Mouse (Mus musculus): ENCODE measurements around the gene G6pc3. TPM values are rescaled to one million over a fixed set of nuclear protein-coding genes. Genes with fewer than 3 reads are reported as not detected.
A peak's percentile ranks its signal among the peaks of the same experiment; 100 is the strongest.
"Not testable (repeated sequence)": the region's sequence is repeated elsewhere in the genome, so short reads cannot be mapped to it uniquely, and the experiment has no call there.

The G6pc3 gene
- polyA plus RNA-seq, 1 experiment: 97.1 TPM

DNA sequence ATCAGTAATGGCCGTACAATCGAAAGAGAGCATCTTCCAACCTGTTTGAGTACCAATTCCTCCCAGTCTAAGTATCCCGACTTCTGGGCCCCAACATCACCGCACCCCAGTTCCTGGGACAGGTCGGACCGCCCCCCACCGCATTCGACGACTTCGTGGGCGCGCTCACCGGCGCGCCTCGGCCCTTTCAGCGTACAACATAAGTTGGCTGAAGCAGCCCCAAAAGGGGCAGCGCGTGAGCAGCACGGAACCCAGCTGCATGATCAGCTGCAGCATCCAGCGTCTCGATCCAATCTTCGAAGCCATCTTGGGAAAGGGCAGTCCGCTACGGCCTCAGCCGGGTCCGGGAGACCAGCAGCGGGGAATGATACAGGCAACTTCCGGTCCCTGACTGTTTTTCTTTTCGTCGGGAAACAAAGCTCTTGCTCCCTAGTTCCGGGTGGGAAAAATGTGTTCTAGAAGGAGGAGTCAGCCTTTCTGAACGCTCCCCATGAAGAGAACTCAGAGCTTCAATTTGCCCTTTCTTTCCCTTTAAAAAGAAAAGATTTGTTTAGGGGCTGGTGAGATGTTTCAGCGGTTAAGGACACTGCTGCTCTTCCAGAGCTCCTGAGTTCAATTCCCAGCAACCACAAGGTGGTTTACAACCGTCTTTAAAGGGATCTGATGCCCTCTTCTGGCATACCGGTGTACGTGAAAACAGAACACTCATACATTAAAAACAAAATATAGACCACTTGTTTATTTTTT, 33.2 kb upstream of the G6pc3 start, which contains the start of gene Tmem101:
Gene Tmem101 (minus strand): TSS at position 366 of the 747 bp plus-strand sequence.
- Histone ChIP-seq H3K4me3 (ENCODE audit: insufficient read depth, low read length) (peak within 1 kb of the TSS; percentile 68), H3K4me1 (ENCODE audit: control insufficient read depth, insufficient read depth, low read length) (peaks cover 2% of the 10 kb centered on the region; the same call in 1 of the 2 replicates), H3K27ac (ENCODE audit: insufficient read depth, low read length) (no peak within 1 kb of the TSS)
- TF ChIP-seq POLR2A (IDR thresholded peaks at IDR 0.05; ENCODE audit: extremely low read depth, insufficient read depth, low read length) (peak; percentile 78; the same call in 1 of the 2 replicates), CTCF (IDR thresholded peaks at IDR 0.05; ENCODE audit: extremely low read depth, insufficient read depth, low read length) (no peak)

DNA sequence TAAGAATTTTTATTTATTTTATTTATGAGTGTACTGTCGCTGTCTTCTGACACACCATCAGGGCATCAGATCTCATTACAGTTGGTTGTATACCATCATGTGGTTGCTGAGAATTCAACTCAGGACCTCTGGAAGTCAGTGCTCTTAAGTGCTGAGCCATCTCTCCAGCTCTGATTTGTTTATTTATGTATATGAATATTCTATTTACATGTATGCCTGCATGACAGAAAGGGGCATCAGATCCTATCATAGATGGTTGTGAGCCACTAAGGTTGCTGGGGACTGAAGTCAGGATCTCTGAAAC, 32.7 kb upstream of the G6pc3 start:
- H3K27ac ChIP-seq (ENCODE audit: insufficient read depth, low read length): no peak overlapping the region
- H3K4me1 ChIP-seq (ENCODE audit: control insufficient read depth, insufficient read depth, low read length): peaks cover 2% of the 10 kb centered on the region; the same call in 1 of the 2 replicates
- no peak overlapping the region for H3K4me3 ChIP-seq (ENCODE audit: insufficient read depth, low read length)
- TF ChIP-seq POLR2A (IDR thresholded peaks at IDR 0.05; ENCODE audit: extremely low read depth, insufficient read depth, low read length) (no peak), CTCF (IDR thresholded peaks at IDR 0.05; ENCODE audit: extremely low read depth, insufficient read depth, low read length) (no peak)

DNA sequence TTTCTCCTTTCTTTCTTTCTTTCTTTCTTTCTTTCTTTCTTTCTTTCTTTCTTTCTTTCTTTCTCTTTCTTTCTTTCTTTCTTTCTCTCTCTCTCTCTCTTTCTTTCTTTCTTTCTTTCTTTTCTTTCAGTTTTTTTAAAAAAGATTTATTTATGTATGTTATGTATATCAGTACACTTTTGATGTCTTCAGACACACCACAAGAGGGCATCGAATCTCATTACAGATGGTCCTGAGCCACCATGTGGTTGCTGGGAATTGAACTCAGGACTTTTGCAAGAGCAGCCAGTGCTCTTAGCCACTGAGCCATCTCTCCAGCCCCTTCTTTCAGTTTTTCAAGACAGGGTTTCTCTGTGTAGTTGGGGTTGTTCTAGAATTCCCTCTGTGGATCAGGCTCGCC, 31.4 kb upstream of the G6pc3 start:
- H3K27ac ChIP-seq (ENCODE audit: insufficient read depth, low read length); H3K4me3 ChIP-seq (ENCODE audit: insufficient read depth, low read length); H3K4me1 ChIP-seq (ENCODE audit: control insufficient read depth, insufficient read depth, low read length): not testable (repeated sequence)

DNA sequence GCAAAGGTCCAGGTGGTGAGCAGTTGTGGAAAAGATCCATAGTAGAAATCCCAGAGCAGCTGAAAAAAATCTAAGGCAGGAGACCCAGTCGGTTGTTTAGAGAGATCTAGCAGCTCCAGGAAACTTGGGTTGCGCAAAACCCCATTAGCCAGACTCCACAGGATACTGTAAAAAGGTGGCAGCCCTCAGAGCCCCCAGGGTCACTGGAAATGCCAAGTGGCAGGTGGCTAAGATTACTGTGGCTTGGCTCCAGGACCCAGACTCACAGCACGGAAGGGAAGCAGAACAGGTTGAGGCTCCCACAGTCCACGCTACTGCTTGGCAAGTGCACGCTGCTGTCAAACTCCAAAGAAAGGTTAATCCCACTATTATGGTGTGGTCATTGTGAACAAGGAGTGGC, 29.6 kb upstream of the G6pc3 start:
- Histone ChIP-seq H3K4me3 (ENCODE audit: insufficient read depth, low read length) (no peak overlapping the region), H3K4me1 (ENCODE audit: control insufficient read depth, insufficient read depth, low read length) (peaks cover 2% of the 10 kb centered on the region; the same call in 1 of the 2 replicates), H3K27ac (ENCODE audit: insufficient read depth, low read length) (no peak overlapping the region)
- TF ChIP-seq POLR2A (IDR thresholded peaks at IDR 0.05; ENCODE audit: extremely low read depth, insufficient read depth, low read length): no peak
- TF ChIP-seq CTCF (IDR thresholded peaks at IDR 0.05; ENCODE audit: extremely low read depth, insufficient read depth, low read length): no peak

DNA sequence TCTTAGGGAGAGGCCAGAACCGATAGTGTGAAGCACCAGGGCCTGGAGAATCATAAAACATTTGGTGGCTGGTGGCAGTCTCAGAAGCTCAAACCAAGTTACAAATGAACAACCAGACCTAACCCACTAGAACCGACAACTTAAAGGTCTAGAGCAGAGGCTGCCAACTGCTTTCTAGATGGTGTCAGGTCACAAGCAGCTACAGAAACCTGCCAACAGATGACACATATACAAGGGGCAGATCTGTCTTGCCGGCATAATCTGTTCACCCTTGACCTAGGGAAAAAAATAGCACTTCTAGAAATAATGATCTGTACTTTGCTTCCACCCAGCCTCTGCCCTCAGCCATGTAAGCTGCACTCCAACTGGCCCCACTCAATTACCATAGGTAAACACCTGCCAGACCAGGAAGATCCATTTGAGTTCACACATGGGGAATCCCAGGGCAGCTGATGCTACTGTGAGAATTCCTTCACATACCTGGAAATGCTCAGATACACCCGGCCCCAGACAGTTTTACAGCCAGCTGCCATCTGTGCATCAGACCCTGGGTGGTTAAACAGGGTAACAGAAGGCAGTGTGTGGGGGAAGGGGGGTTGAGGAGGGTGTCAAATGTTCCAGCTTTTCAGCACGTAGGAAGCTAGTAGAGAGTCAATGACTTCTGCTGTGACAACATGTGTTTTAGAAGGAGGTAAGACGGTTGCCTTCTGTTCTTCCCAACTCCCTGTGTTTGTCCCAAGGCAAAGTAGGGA, 23.3 kb upstream of the G6pc3 start:
- TF ChIP-seq POLR2A (IDR thresholded peaks at IDR 0.05; ENCODE audit: extremely low read depth, insufficient read depth, low read length) (no peak), CTCF (IDR thresholded peaks at IDR 0.05; ENCODE audit: extremely low read depth, insufficient read depth, low read length) (no peak)
- no peak overlapping the region for H3K27ac ChIP-seq (ENCODE audit: insufficient read depth, low read length)

DNA sequence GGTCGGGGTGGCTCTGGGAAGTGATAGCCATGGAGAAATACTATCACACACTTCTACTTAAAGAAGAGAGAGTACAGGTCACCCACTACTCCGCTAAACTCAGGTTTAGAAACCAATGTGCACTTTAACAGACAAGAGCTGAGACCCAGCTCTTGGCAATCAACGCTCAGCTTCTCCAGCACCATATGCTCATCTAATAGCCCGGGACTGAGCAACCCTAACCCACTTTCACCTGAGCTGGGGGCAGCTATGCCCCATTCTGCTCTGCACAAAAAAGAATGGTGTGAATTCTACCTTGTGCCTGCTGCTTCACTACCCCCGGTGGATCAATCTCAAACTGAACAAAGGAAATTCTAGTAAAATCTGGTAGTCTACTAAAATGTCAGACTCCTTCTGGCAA, 21.9 kb upstream of the G6pc3 start:
- H3K4me1 ChIP-seq (ENCODE audit: control insufficient read depth, insufficient read depth, low read length): peaks cover 5% of the 10 kb centered on the region
- no peak overlapping the region for H3K27ac ChIP-seq (ENCODE audit: insufficient read depth, low read length)
- no peak overlapping the region for H3K4me3 ChIP-seq (ENCODE audit: insufficient read depth, low read length)
- no peak for TF ChIP-seq CTCF (IDR thresholded peaks at IDR 0.05; ENCODE audit: extremely low read depth, insufficient read depth, low read length)
- TF ChIP-seq POLR2A (IDR thresholded peaks at IDR 0.05; ENCODE audit: extremely low read depth, insufficient read depth, low read length): no peak

More for the DNA sequence above, 23.3 kb upstream of the G6pc3 start:
- Histone ChIP-seq H3K4me3 (ENCODE audit: insufficient read depth, low read length) (no peak overlapping the region), H3K4me1 (ENCODE audit: control insufficient read depth, insufficient read depth, low read length) (peaks cover 5% of the 10 kb centered on the region)

DNA sequence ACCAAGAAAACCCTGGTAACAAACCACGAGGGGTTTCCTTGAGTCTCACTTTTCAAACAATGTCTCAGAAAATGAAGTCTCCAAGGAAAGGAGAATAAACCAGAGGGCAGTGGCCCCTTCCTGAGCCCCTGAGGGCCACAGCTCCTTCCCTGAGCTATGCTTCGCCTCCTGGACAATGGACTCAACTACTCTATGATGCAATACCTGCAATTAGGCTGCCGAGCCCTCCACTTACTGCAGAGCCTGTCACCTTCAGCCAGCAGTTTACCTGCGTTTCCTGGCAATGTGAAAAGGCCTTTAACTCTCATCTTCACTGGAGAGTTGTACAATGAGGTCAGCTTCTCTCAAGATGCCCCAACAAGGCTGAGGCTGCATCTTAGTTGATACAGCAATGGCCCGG, 20.7 kb upstream of the G6pc3 start:
- Histone ChIP-seq H3K4me3 (ENCODE audit: insufficient read depth, low read length) (no peak overlapping the region), H3K4me1 (ENCODE audit: control insufficient read depth, insufficient read depth, low read length) (peaks cover 5% of the 10 kb centered on the region), H3K27ac (ENCODE audit: insufficient read depth, low read length) (no peak overlapping the region)
- TF ChIP-seq POLR2A (IDR thresholded peaks at IDR 0.05; ENCODE audit: extremely low read depth, insufficient read depth, low read length): no peak
- TF ChIP-seq CTCF (IDR thresholded peaks at IDR 0.05; ENCODE audit: extremely low read depth, insufficient read depth, low read length): no peak

DNA sequence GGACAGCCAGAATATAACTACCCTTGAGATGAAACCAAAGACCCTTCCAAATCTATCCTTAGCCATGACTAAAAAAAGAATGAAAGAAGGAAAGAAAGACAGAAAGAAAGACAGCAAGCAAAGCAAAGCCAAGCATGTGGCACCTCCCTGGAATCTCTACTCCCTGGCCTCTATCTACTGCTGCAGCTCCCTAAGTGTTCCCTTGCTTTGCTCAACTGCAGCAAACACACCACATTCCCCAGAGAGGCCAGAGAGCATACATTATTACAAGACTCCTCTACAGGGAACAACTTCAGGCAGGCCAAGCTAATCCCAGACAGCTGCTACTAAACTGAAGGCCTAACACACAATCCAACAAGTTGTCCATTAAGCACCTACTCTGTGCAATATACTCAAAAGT, 9.6 kb upstream of the G6pc3 start:
- H3K4me3 ChIP-seq (ENCODE audit: insufficient read depth, low read length): no peak overlapping the region
- H3K4me1 ChIP-seq (ENCODE audit: control insufficient read depth, insufficient read depth, low read length): no peaks in the 10 kb centered on the region
- no peak overlapping the region for H3K27ac ChIP-seq (ENCODE audit: insufficient read depth, low read length)
- TF ChIP-seq CTCF (IDR thresholded peaks at IDR 0.05; ENCODE audit: extremely low read depth, insufficient read depth, low read length) (no peak), POLR2A (IDR thresholded peaks at IDR 0.05; ENCODE audit: extremely low read depth, insufficient read depth, low read length) (no peak)

DNA sequence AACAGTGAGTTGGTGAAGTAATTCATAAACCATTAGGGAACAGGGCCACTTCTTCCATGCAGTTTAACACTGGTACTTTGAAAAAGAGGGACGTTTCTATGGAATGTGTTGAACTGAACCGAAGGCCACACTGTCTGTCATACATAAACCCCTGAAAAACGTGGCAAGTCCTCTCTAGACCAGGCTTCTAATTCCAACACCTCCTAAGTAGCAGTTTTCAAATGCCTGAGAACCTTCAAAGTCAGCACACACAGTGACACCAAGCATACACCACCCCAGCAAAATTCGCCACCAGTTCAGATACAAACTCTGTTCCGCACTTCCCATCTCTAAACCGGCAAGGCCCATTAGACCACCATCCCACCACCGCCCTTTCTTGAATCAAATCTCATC, 5.2 kb upstream of the G6pc3 start:
- Histone ChIP-seq H3K27ac (ENCODE audit: insufficient read depth, low read length) (no peak overlapping the region), H3K4me3 (ENCODE audit: insufficient read depth, low read length) (peak overlapping the region; percentile 91), H3K4me1 (ENCODE audit: control insufficient read depth, insufficient read depth, low read length) (no peaks in the 10 kb centered on the region; the same call in 1 of the 2 replicates)
- TF ChIP-seq POLR2A (IDR thresholded peaks at IDR 0.05; ENCODE audit: extremely low read depth, insufficient read depth, low read length) (no peak), CTCF (IDR thresholded peaks at IDR 0.05; ENCODE audit: extremely low read depth, insufficient read depth, low read length) (no peak)
